Mouse (Mus musculus) MEL (cell line): ENCODE results near the gene Gm11172. TPM values are rescaled to one million over a fixed set of nuclear protein-coding genes. Genes with fewer than 3 reads are reported as not detected.

Experiments
- DNase-seq: peaks from one replicate; pipeline ENCODE4 v3.0.0; 2011; ENCODE audit warnings: low read depth, low spot score
- H3K27ac ChIP-seq: 2 replicates; pipeline ENCODE4 v1.5.1; 2012; ENCODE audit warnings: low read depth, mild to moderate bottlenecking, control low read depth, low read length, moderate library complexity; ENCODE audit not compliant: control insufficient read depth
- H3K27me3 ChIP-seq, 2 experiments: fragments of 150-350 bp in 1 of 2; sonication (generic) in 1 of 2; 2 replicates each; pipeline ENCODE4 v1.6.1; 2012; ENCODE audit warnings: low read length in 2 of 2, mild to moderate bottlenecking in 2 of 2, improper control_type of control experiment in 1 of 2, moderate library complexity in 1 of 2; ENCODE audit not compliant: insufficient read depth in 2 of 2, control insufficient read depth in 1 of 2
- H3K36me3 ChIP-seq, 2 experiments: 2 replicates each; pipeline ENCODE4 v1.6.1; 2012 to 2014; ENCODE audit warnings: low read length in 2 of 2, improper control_type of control experiment in 1 of 2, inconsistent platforms in 1 of 2, mild to moderate bottlenecking in 1 of 2; ENCODE audit not compliant: insufficient read depth in 2 of 2, control insufficient read depth in 1 of 2
- H3K4me1 ChIP-seq, 2 experiments: fragments of 150-350 bp in 1 of 2; sonication (generic) in 1 of 2; 2 replicates each; pipeline ENCODE4 v1.6.1; 2012; ENCODE audit warnings: low read length in 2 of 2, improper control_type of control experiment in 1 of 2, mild to moderate bottlenecking in 1 of 2; ENCODE audit not compliant: insufficient read depth in 2 of 2, control insufficient read depth in 1 of 2
- H3K4me3 ChIP-seq, 2 experiments: fragments of 150-350 bp in 1 of 2; sonication (generic) in 1 of 2; 2 replicates each; pipeline ENCODE4 v1.5.1; 2012; ENCODE audit warnings: low read depth in 2 of 2, low read length in 2 of 2, mild to moderate bottlenecking in 2 of 2, moderate library complexity in 2 of 2, control low read depth in 1 of 2, improper control_type of control experiment in 1 of 2; ENCODE audit not compliant: control insufficient read depth in 1 of 2, insufficient read depth in 1 of 2
- H3K79me2 ChIP-seq: 2 replicates; pipeline ENCODE4 v1.6.1; 2012; ENCODE audit warnings: mild to moderate bottlenecking, low read length, moderate library complexity; ENCODE audit not compliant: control insufficient read depth, poor library complexity, insufficient read depth
- H3K9ac ChIP-seq: 2 replicates; pipeline ENCODE4 v1.6.1; 2012; ENCODE audit warnings: low read depth, mild to moderate bottlenecking, control low read depth, low read length, moderate library complexity; ENCODE audit not compliant: control insufficient read depth, poor library complexity, severe bottlenecking
- H3K9me3 ChIP-seq: fragments of 150-350 bp; sonication (generic); replicated peaks from 2 replicates; pipeline ENCODE4 v1.6.1; 2012; ENCODE audit warnings: mild to moderate bottlenecking, low read length, improper control_type of control experiment, moderate library complexity; ENCODE audit not compliant: insufficient read depth
- ELF1 ChIP-seq: IDR thresholded peaks from 2 replicates; pipeline ENCODE4 v1.6.1; 2014; ENCODE audit warnings: low read depth, mild to moderate bottlenecking, inconsistent platforms, low read length, improper control_type of control experiment, moderate library complexity
- EP300 ChIP-seq, 2 experiments: IDR thresholded peaks; 2 replicates each; pipeline ENCODE4 v1.6.1; 2011; ENCODE audit warnings: improper control_type of control experiment in 2 of 2, low read length in 2 of 2, low read depth in 1 of 2, mild to moderate bottlenecking in 1 of 2
- GATA1 ChIP-seq: IDR thresholded peaks from 2 replicates; pipeline ENCODE4 v1.6.1; 2011; ENCODE audit warnings: low read depth, low read length, improper control_type of control experiment
- HCFC1 ChIP-seq: IDR thresholded peaks from 2 replicates; pipeline ENCODE4 v1.6.1; 2012; ENCODE audit warnings: low read depth, mild to moderate bottlenecking, inconsistent platforms, low read length, improper control_type of control experiment, moderate library complexity
- JUND ChIP-seq: IDR thresholded peaks from 2 replicates; pipeline ENCODE4 v1.6.1; 2011; ENCODE audit warnings: low read depth, mild to moderate bottlenecking, improper control_type of control experiment, low read length
- MAX ChIP-seq: IDR thresholded peaks from 2 replicates; pipeline ENCODE4 v1.6.1; 2011; ENCODE audit warnings: low read length, improper control_type of control experiment
- MEF2A ChIP-seq: IDR thresholded peaks from 2 replicates; pipeline ENCODE4 v1.6.1; 2014; ENCODE audit warnings: low read depth, mild to moderate bottlenecking, inconsistent platforms, low read length, improper control_type of control experiment; ENCODE audit not compliant: poor library complexity, insufficient replicate concordance, severe bottlenecking; ENCODE audit errors: extremely low read depth
- MYB ChIP-seq: IDR thresholded peaks from 2 replicates; pipeline ENCODE4 v1.6.1; 2011; ENCODE audit warnings: mild to moderate bottlenecking, low read depth, low read length, improper control_type of control experiment
- NELFE ChIP-seq: IDR thresholded peaks from 2 replicates; pipeline ENCODE4 v1.6.1; 2011; ENCODE audit warnings: low read depth, low read length, improper control_type of control experiment
- POLR2A ChIP-seq, 2 experiments: IDR thresholded peaks; 2 replicates each; pipeline ENCODE4 v1.6.1; 2011 to 2012; ENCODE audit warnings: low read length in 2 of 2, mild to moderate bottlenecking in 2 of 2, control low read depth in 1 of 2, improper control_type of control experiment in 1 of 2, low read depth in 1 of 2, moderate library complexity in 1 of 2; ENCODE audit not compliant: control insufficient read depth in 1 of 2, insufficient read depth in 1 of 2, poor library complexity in 1 of 2
- POLR2AphosphoS2 ChIP-seq: IDR thresholded peaks from 2 replicates; pipeline ENCODE4 v1.6.1; 2011; ENCODE audit warnings: low read length, improper control_type of control experiment
- POLR2AphosphoS5 ChIP-seq: IDR thresholded peaks from 2 replicates; pipeline ENCODE4 v1.6.1; 2012; ENCODE audit warnings: low read depth, borderline replicate concordance, mild to moderate bottlenecking, inconsistent platforms, low read length, moderate library complexity, mixed read lengths
- RAD21 ChIP-seq: IDR thresholded peaks from 2 replicates; pipeline ENCODE4 v1.6.1; 2011; ENCODE audit warnings: mild to moderate bottlenecking, low read depth, low read length, improper control_type of control experiment
- RCOR1 ChIP-seq: IDR thresholded peaks from 2 replicates; pipeline ENCODE4 v1.6.1; 2012; ENCODE audit warnings: low read depth, mild to moderate bottlenecking, inconsistent platforms, low read length, improper control_type of control experiment
- USF2 ChIP-seq, 2 experiments: IDR thresholded peaks; 2 replicates each; pipeline ENCODE4 v1.6.1; 2011 to 2012; ENCODE audit warnings: improper control_type of control experiment in 2 of 2, low read length in 2 of 2, borderline replicate concordance in 1 of 2, inconsistent platforms in 1 of 2, low read depth in 1 of 2, mild to moderate bottlenecking in 1 of 2; ENCODE audit not compliant: insufficient read depth in 1 of 2
- ZC3H11A ChIP-seq: IDR thresholded peaks from 2 replicates; pipeline ENCODE4 v1.6.1; 2012; ENCODE audit warnings: low read depth, mild to moderate bottlenecking, inconsistent platforms, low read length, improper control_type of control experiment
- ZKSCAN1 ChIP-seq: IDR thresholded peaks from 2 replicates; pipeline ENCODE4 v1.6.1; 2012; ENCODE audit warnings: low read depth, mild to moderate bottlenecking, inconsistent platforms, low read length, improper control_type of control experiment, moderate library complexity
- ZMIZ1 ChIP-seq: IDR thresholded peaks from 2 replicates; pipeline ENCODE4 v1.6.1; 2012; ENCODE audit warnings: low read depth, mild to moderate bottlenecking, inconsistent platforms, low read length, improper control_type of control experiment, moderate library complexity
- polyA plus RNA-seq, 2 experiments: library from polyadenylated mRNA; stranded (reverse) in 1 of 2; unstranded in 1 of 2; fragments of >175 nt in 1 of 2; fragments of >200 nt in 1 of 2; gene quantifications; 2 replicates each; pipeline versions ENCODE4 v1.2.1 to v1.2.4; 2012; ENCODE audit warnings: low replicate concordance in 2 of 2, low read depth in 1 of 2; ENCODE audit not compliant: insufficient read length in 2 of 2, insufficient read depth in 1 of 2, missing spikeins in 1 of 2
- total RNA-seq: library from RNA; depleted of rRNA; stranded (reverse); fragments of 300-350 nt; gene quantifications from 2 replicates; pipeline ENCODE4 v1.2.3, GENCODE M21; 2012

Gm11172 gene
- total and polyA plus RNA-seq, 3 experiments, result not detected

DNA sequence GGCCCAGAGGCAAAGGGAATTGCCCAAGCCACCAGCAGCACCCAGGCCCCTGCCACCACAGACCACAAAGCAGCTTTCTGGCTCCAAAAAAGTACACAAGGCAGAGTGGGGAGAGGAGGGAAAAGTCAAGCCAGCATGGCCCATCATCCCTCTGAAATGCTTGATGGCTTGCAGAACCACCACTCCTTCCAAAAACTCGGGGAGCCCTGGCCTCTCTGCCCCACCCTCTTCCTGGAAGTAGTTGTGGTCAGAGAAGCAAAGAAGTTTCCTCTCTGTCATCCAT lies 29.6 kb upstream of the Gm11172 start:
- Histone ChIP-seq H3K4me1 (peaks cover 0 to 3% of the 10 kb centered on the region in 2 experiments; a peak in 1 of 4 replicates), H3K9ac (no peak overlapping the region), H3K36me3 (no peaks in the 10 kb centered on the region), H3K9me3 (no peaks in the 10 kb centered on the region), H3K27me3 (peaks cover 0 to 4% of the 10 kb centered on the region in 2 experiments; a peak in 3 of 4 replicates), H3K4me3 (no peak overlapping the region), H3K27ac (no peak overlapping the region), H3K79me2 (no peaks in the 10 kb centered on the region; the same call in 1 of the 2 replicates)
- no peak for TF ChIP-seq ZMIZ1
- no peak for TF ChIP-seq POLR2A (IDR thresholded peaks at IDR 0.05; ENCODE audit: control insufficient read depth in 1 of 2, insufficient read depth in 1 of 2, low read depth in 1 of 2, low read length in 2 of 2, poor library complexity in 1 of 2)
- TF ChIP-seq EP300 (IDR thresholded peaks at IDR 0.05; ENCODE audit: low read depth in 1 of 2, low read length in 2 of 2), result no peak
- TF ChIP-seq RCOR1, result no peak
- TF ChIP-seq GATA1, result no peak
- DNase-seq, result no peak

DNA sequence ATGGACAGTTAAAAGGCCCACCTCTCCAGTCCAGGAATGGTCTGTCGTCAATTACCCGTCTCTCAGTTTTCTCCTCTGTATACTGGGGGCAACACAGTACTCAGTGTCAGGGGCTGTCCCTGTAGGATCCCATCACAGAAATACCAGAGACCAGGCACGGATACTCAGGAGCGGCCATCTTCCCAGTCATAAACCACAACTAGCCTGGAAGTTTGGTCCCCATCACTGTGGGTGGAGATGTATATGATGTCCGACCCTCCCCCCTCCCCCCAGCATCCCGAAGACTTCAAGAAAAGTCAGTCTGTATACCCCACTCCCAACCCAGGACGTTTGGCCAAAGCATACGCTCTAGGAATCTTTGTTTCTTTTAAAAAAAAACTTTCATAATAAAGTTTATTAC lies 29.3 kb upstream of the Gm11172 start:
- Histone ChIP-seq H3K27ac (no peak overlapping the region), H3K27me3 (peaks cover 0 to 4% of the 10 kb centered on the region in 2 experiments; a peak in 3 of 4 replicates), H3K36me3 (no peaks in the 10 kb centered on the region), H3K4me1 (peaks cover 0 to 3% of the 10 kb centered on the region in 2 experiments; a peak in 1 of 4 replicates), H3K79me2 (no peaks in the 10 kb centered on the region; the same call in 1 of the 2 replicates), H3K4me3 (no peak overlapping the region), H3K9ac (no peak overlapping the region), H3K9me3 (no peaks in the 10 kb centered on the region)
- no peak for DNase-seq
- TF ChIP-seq USF2 (IDR thresholded peaks at IDR 0.05; ENCODE audit: borderline replicate concordance in 1 of 2, insufficient read depth in 1 of 2, low read depth in 1 of 2, low read length in 2 of 2), result no peak
- TF ChIP-seq ELF1, result no peak
- TF ChIP-seq NELFE, result no peak
- TF ChIP-seq EP300 (IDR thresholded peaks at IDR 0.05; ENCODE audit: low read depth in 1 of 2, low read length in 2 of 2), result no peak
- no peak for TF ChIP-seq GATA1
- no peak for TF ChIP-seq HCFC1
- TF ChIP-seq ZKSCAN1, result no peak
- TF ChIP-seq RAD21, result no peak
- TF ChIP-seq MAX, result no peak
- no peak for TF ChIP-seq MEF2A
- TF ChIP-seq POLR2AphosphoS5, result no peak
- TF ChIP-seq POLR2AphosphoS2, result no peak
- TF ChIP-seq ZC3H11A, result no peak
- no peak for TF ChIP-seq JUND
- TF ChIP-seq MYB, result no peak
